Mouse (Mus musculus) MEL (cell line): ENCODE data around the gene Rnasel. TPM values are rescaled to one million over a fixed set of nuclear protein-coding genes. Genes with fewer than 3 reads are reported as not detected.

ENCODE experiments used
- DNase-seq: peaks from one replicate; pipeline ENCODE4 v3.0.0; 2011; ENCODE audit warnings: low read depth, low spot score
- H3K27ac ChIP-seq: 2 replicates; pipeline ENCODE4 v1.5.1; 2012; ENCODE audit warnings: low read depth, mild to moderate bottlenecking, control low read depth, low read length, moderate library complexity; ENCODE audit not compliant: control insufficient read depth
- H3K27me3 ChIP-seq, 2 experiments: fragments of 150-350 bp in 1 of 2; sonication (generic) in 1 of 2; 2 replicates each; pipeline ENCODE4 v1.6.1; 2012; ENCODE audit warnings: low read length in 2 of 2, mild to moderate bottlenecking in 2 of 2, improper control_type of control experiment in 1 of 2, moderate library complexity in 1 of 2; ENCODE audit not compliant: insufficient read depth in 2 of 2, control insufficient read depth in 1 of 2
- H3K36me3 ChIP-seq, 2 experiments: 2 replicates each; pipeline ENCODE4 v1.6.1; 2012 to 2014; ENCODE audit warnings: low read length in 2 of 2, improper control_type of control experiment in 1 of 2, inconsistent platforms in 1 of 2, mild to moderate bottlenecking in 1 of 2; ENCODE audit not compliant: insufficient read depth in 2 of 2, control insufficient read depth in 1 of 2
- H3K4me1 ChIP-seq, 2 experiments: fragments of 150-350 bp in 1 of 2; sonication (generic) in 1 of 2; 2 replicates each; pipeline ENCODE4 v1.6.1; 2012; ENCODE audit warnings: low read length in 2 of 2, improper control_type of control experiment in 1 of 2, mild to moderate bottlenecking in 1 of 2; ENCODE audit not compliant: insufficient read depth in 2 of 2, control insufficient read depth in 1 of 2
- H3K4me3 ChIP-seq, 2 experiments: fragments of 150-350 bp in 1 of 2; sonication (generic) in 1 of 2; 2 replicates each; pipeline ENCODE4 v1.5.1; 2012; ENCODE audit warnings: low read depth in 2 of 2, low read length in 2 of 2, mild to moderate bottlenecking in 2 of 2, moderate library complexity in 2 of 2, control low read depth in 1 of 2, improper control_type of control experiment in 1 of 2; ENCODE audit not compliant: control insufficient read depth in 1 of 2, insufficient read depth in 1 of 2
- H3K79me2 ChIP-seq: 2 replicates; pipeline ENCODE4 v1.6.1; 2012; ENCODE audit warnings: mild to moderate bottlenecking, low read length, moderate library complexity; ENCODE audit not compliant: control insufficient read depth, poor library complexity, insufficient read depth
- H3K9ac ChIP-seq: 2 replicates; pipeline ENCODE4 v1.6.1; 2012; ENCODE audit warnings: low read depth, mild to moderate bottlenecking, control low read depth, low read length, moderate library complexity; ENCODE audit not compliant: control insufficient read depth, poor library complexity, severe bottlenecking
- H3K9me3 ChIP-seq: fragments of 150-350 bp; sonication (generic); replicated peaks from 2 replicates; pipeline ENCODE4 v1.6.1; 2012; ENCODE audit warnings: mild to moderate bottlenecking, low read length, improper control_type of control experiment, moderate library complexity; ENCODE audit not compliant: insufficient read depth
- CHD2 ChIP-seq: IDR thresholded peaks from 2 replicates; pipeline ENCODE4 v1.6.1; 2011; ENCODE audit warnings: low read length, improper control_type of control experiment
- CTCF ChIP-seq, 3 experiments: IDR thresholded peaks in 2 of 3; conservative IDR thresholded peaks in 1 of 3; 2 replicates each; pipeline ENCODE4 v1.5.1; 2011 to 2012; ENCODE audit warnings: low read length in 3 of 3, low read depth in 2 of 3, mild to moderate bottlenecking in 2 of 3, improper control_type of control experiment in 1 of 3, inconsistent platforms in 1 of 3, mixed read lengths in 1 of 3, moderate library complexity in 1 of 3; ENCODE audit not compliant: control insufficient read depth in 1 of 3, insufficient read depth in 1 of 3, poor library complexity in 1 of 3, severe bottlenecking in 1 of 3
- E2F4 ChIP-seq: IDR thresholded peaks from 2 replicates; pipeline ENCODE4 v1.6.1; 2011; ENCODE audit warnings: low read depth, low read length, improper control_type of control experiment, borderline replicate concordance
- ELF1 ChIP-seq: IDR thresholded peaks from 2 replicates; pipeline ENCODE4 v1.6.1; 2014; ENCODE audit warnings: low read depth, mild to moderate bottlenecking, inconsistent platforms, low read length, improper control_type of control experiment, moderate library complexity
- EP300 ChIP-seq, 2 experiments: IDR thresholded peaks; 2 replicates each; pipeline ENCODE4 v1.6.1; 2011; ENCODE audit warnings: improper control_type of control experiment in 2 of 2, low read length in 2 of 2, low read depth in 1 of 2, mild to moderate bottlenecking in 1 of 2
- ETS1 ChIP-seq: IDR thresholded peaks from 2 replicates; pipeline ENCODE4 v1.6.1; 2012; ENCODE audit warnings: low read depth, mild to moderate bottlenecking, inconsistent platforms, low read length, improper control_type of control experiment, moderate library complexity
- MXI1 ChIP-seq: IDR thresholded peaks from 2 replicates; pipeline ENCODE4 v1.6.1; 2011; ENCODE audit warnings: mild to moderate bottlenecking, low read depth, low read length, improper control_type of control experiment
- MYB ChIP-seq: IDR thresholded peaks from 2 replicates; pipeline ENCODE4 v1.6.1; 2011; ENCODE audit warnings: mild to moderate bottlenecking, low read depth, low read length, improper control_type of control experiment
- SIN3A ChIP-seq: IDR thresholded peaks from 2 replicates; pipeline ENCODE4 v1.6.1; 2012; ENCODE audit warnings: low read length, improper control_type of control experiment, inconsistent platforms
- SMC3 ChIP-seq: IDR thresholded peaks from 2 replicates; pipeline ENCODE4 v1.6.1; 2011; ENCODE audit warnings: low read depth, low read length, improper control_type of control experiment
- TBP ChIP-seq: IDR thresholded peaks from 2 replicates; pipeline ENCODE4 v1.8.0; 2011; ENCODE audit warnings: low read depth, low read length, improper control_type of control experiment
- UBTF ChIP-seq: IDR thresholded peaks from 2 replicates; pipeline ENCODE4 v1.6.1; 2012; ENCODE audit warnings: low read depth, mild to moderate bottlenecking, inconsistent platforms, low read length, improper control_type of control experiment, moderate library complexity, borderline replicate concordance; ENCODE audit not compliant: insufficient read depth
- USF1 ChIP-seq: IDR thresholded peaks from 2 replicates; pipeline ENCODE4 v1.6.1; 2014; ENCODE audit warnings: low read depth, mild to moderate bottlenecking, inconsistent platforms, low read length, improper control_type of control experiment, moderate library complexity
- ZC3H11A ChIP-seq: IDR thresholded peaks from 2 replicates; pipeline ENCODE4 v1.6.1; 2012; ENCODE audit warnings: low read depth, mild to moderate bottlenecking, inconsistent platforms, low read length, improper control_type of control experiment
- ZNF384 ChIP-seq: IDR thresholded peaks from 2 replicates; pipeline ENCODE4 v1.6.1; 2012; ENCODE audit warnings: low read depth, mild to moderate bottlenecking, inconsistent platforms, low read length, improper control_type of control experiment
- polyA plus RNA-seq, 2 experiments: library from polyadenylated mRNA; stranded (reverse) in 1 of 2; unstranded in 1 of 2; fragments of >175 nt in 1 of 2; fragments of >200 nt in 1 of 2; gene quantifications; 2 replicates each; pipeline versions ENCODE4 v1.2.1 to v1.2.4; 2012; ENCODE audit warnings: low replicate concordance in 2 of 2, low read depth in 1 of 2; ENCODE audit not compliant: insufficient read length in 2 of 2, insufficient read depth in 1 of 2, missing spikeins in 1 of 2
- total RNA-seq: library from RNA; depleted of rRNA; stranded (reverse); fragments of 300-350 nt; gene quantifications from 2 replicates; pipeline ENCODE4 v1.2.3, GENCODE M21; 2012

Rnasel gene
- total and polyA plus RNA-seq, 3 experiments: 5.2 to 8.1 TPM; not detected in 1

- DNase-seq: peak; percentile 77
- Histone ChIP-seq H3K27me3 (no peaks in the 10 kb centered on the region), H3K27ac (peak overlapping the region; percentile 72), H3K9ac (peak overlapping the region; percentile 60), H3K4me3 (peak overlapping the region; percentile 60 to 80), H3K9me3 (no peaks in the 10 kb centered on the region), H3K4me1 (peaks cover 0 to 14% of the 10 kb centered on the region in 2 experiments; a peak in 2 of 4 replicates), H3K36me3 (peaks cover 0 to 9% of the 10 kb centered on the region in 2 experiments; a peak in 1 of 4 replicates), H3K79me2 (no peaks in the 10 kb centered on the region; the same call in 1 of the 2 replicates)
- TF ChIP-seq TBP: 0 out of 2 replicates have a peak, but pooled peaks have one; percentile 17
- TF ChIP-seq SMC3: no peak
- TF ChIP-seq ETS1: peak; percentile 45; the same call in 1 of the 2 replicates
- peak; percentile 92 for TF ChIP-seq ZNF384
- TF ChIP-seq ELF1: 0 out of 2 replicates have a peak, but pooled peaks have one; percentile 51
- TF ChIP-seq EP300 (IDR thresholded peaks at IDR 0.05; ENCODE audit: low read depth in 1 of 2, low read length in 2 of 2): 0 out of 4 replicates have a peak, but pooled peaks of 1 of the 2 experiments have one; percentile 4
- TF ChIP-seq ZC3H11A: no peak
Measured at GRCm38 (mm10) chr1:153752521-153752920, 3.3 kb downstream of the Rnasel start.

GRCm38 (mm10) chr1:153753725-153754464 is 4.7 kb downstream of the Rnasel start:
- H3K79me2 ChIP-seq: no peaks in the 10 kb centered on the region; the same call in 1 of the 2 replicates
- peaks cover 0 to 10% of the 10 kb centered on the region in 2 experiments; a peak in 2 of 4 replicates for H3K4me1 ChIP-seq
- H3K27me3 ChIP-seq: no peaks in the 10 kb centered on the region
- TF ChIP-seq CTCF (IDR thresholded peaks at IDR 0.05 in 2 of 3, conservative IDR thresholded peaks at IDR 0.05 in 1 of 3; ENCODE audit: control insufficient read depth in 1 of 3, insufficient read depth in 1 of 3, low read depth in 2 of 3, low read length in 3 of 3, poor library complexity in 1 of 3, severe bottlenecking in 1 of 3): no peak
- TF ChIP-seq ZNF384: no peak
- no peak for TF ChIP-seq EP300 (IDR thresholded peaks at IDR 0.05; ENCODE audit: low read depth in 1 of 2, low read length in 2 of 2)
- no peak for TF ChIP-seq MXI1
- TF ChIP-seq USF1: no peak
- no peak for TF ChIP-seq SIN3A
- TF ChIP-seq CHD2: no peak
- TF ChIP-seq E2F4: no peak
- TF ChIP-seq ETS1: no peak
- TF ChIP-seq MYB: no peak
- no peak for TF ChIP-seq UBTF
- TF ChIP-seq, all 39 proteins: peak for 0
- DNase-seq: no peak
- Histone ChIP-seq H3K36me3 (peaks cover 0 to 7% of the 10 kb centered on the region in 2 experiments; a peak in 1 of 4 replicates), H3K9me3 (no peaks in the 10 kb centered on the region), H3K9ac (no peak overlapping the region), H3K27ac (no peak overlapping the region), H3K4me3 (no peak overlapping the region)
